Mouse (Mus musculus): ENCODE data around the gene Abhd18. TPM values are rescaled to one million over a fixed set of nuclear protein-coding genes. Genes with fewer than 3 reads are reported as not detected.
"Not testable (repeated sequence)": the region's sequence is repeated elsewhere in the genome, so short reads cannot be mapped to it uniquely, and the experiment has no call there.

The Abhd18 gene
- polyA plus RNA-seq, 1 experiment from 2014 or later = 17.5 TPM

GRCm38 (mm10) chr3:40853123-40853738, 6.5 kb downstream of the Abhd18 start:
- H3K9ac ChIP-seq; H3K4me1 ChIP-seq (replicated peaks); H3K36me3 ChIP-seq; H3K4me2 ChIP-seq; H3K4me3 ChIP-seq; ATAC-seq (ENCODE audit: low FRiP score); H3K9me3 ChIP-seq; H3K27me3 ChIP-seq; H3K27ac ChIP-seq: not testable (repeated sequence)
- WGBS = 92% methylated on average over 3 of the region's 3 CpGs

- peak overlapping the region; percentile 56 for H3K4me2 ChIP-seq
- peak overlapping the region; percentile 76 for H3K9ac ChIP-seq
- H3K27ac ChIP-seq = peak overlapping the region; percentile 82
- H3K36me3 ChIP-seq, H3K9me3 ChIP-seq, H3K27me3 ChIP-seq: not testable (repeated sequence)
- H3K4me1 ChIP-seq (replicated peaks) = peaks cover 10% of the 10 kb centered on the region
- peak; percentile 100 for ATAC-seq (ENCODE audit: low FRiP score)
- H3K4me3 ChIP-seq = peak overlapping the region; percentile 55
- 0% methylated on average over 37 of the region's 38 CpGs for WGBS
These were observed 47.1 kb downstream of the Abhd18 start for GRCm38 (mm10) chr3:40893816-40894258.

GRCm38 (mm10) chr3:40894336-40894735, 47.6 kb downstream of the Abhd18 start:
- peak overlapping the region; percentile 55 for H3K4me3 ChIP-seq
- not testable (repeated sequence) for H3K27me3 ChIP-seq; H3K36me3 ChIP-seq; ATAC-seq (ENCODE audit: low FRiP score); H3K9me3 ChIP-seq
- peaks cover 10% of the 10 kb centered on the region for H3K4me1 ChIP-seq (replicated peaks)
- WGBS = 2% methylated on average over 19 of the region's 24 CpGs
- peak overlapping the region; percentile 64 for H3K27ac ChIP-seq
- peak overlapping the region; percentile 77 for H3K9ac ChIP-seq
- H3K4me2 ChIP-seq = peak overlapping the region; percentile 71

GRCm38 (mm10) chr3:40902443-40902842, 55.7 kb downstream of the Abhd18 start, which contains the start of gene 1700034I23Rik:
Gene 1700034I23Rik, minus strand, starts transcription at chr3:40902543.
- ATAC-seq (ENCODE audit: low FRiP score); H3K9ac ChIP-seq; H3K4me3 ChIP-seq; H3K27me3 ChIP-seq; H3K27ac ChIP-seq; H3K4me1 ChIP-seq (replicated peaks); H3K4me2 ChIP-seq; H3K9me3 ChIP-seq: not testable (repeated sequence)
- H3K36me3 ChIP-seq = peaks cover 14% of the 10 kb centered on the region
- WGBS = 98% methylated on average over 8 of the region's 10 CpGs

- Histone ChIP-seq H3K27ac (no peak overlapping the region), H3K4me2 (no peak overlapping the region), H3K9me3 (no peaks in the 10 kb centered on the region), H3K36me3 (peaks cover 31% of the 10 kb centered on the region), H3K4me3 (no peak overlapping the region), H3K9ac (no peak overlapping the region), H3K27me3 (no peaks in the 10 kb centered on the region), H3K4me1 (replicated peaks) (no peaks in the 10 kb centered on the region)
- ATAC-seq (ENCODE audit: low FRiP score) = no peak
- WGBS = 90% methylated on average over 5 of the region's 5 CpGs
These were observed 91.4 kb downstream of the Abhd18 start for GRCm38 (mm10) chr3:40938189-40938588.

GRCm38 (mm10) chr3:40938592-40938991, 91.8 kb downstream of the Abhd18 start:
- Histone ChIP-seq H3K9ac (no peak overlapping the region), H3K9me3 (no peaks in the 10 kb centered on the region), H3K4me3 (no peak overlapping the region), H3K36me3 (peaks cover 27% of the 10 kb centered on the region), H3K27ac (no peak overlapping the region), H3K4me1 (replicated peaks) (no peaks in the 10 kb centered on the region), H3K4me2 (no peak overlapping the region), H3K27me3 (no peaks in the 10 kb centered on the region)
- ATAC-seq (ENCODE audit: low FRiP score) = no peak
- WGBS = 94% methylated on average over 4 of the region's 4 CpGs

- no peak overlapping the region for H3K4me3 ChIP-seq
- no peak for ATAC-seq (ENCODE audit: low FRiP score)
- no peak overlapping the region for H3K27ac ChIP-seq
These were observed 92.2 kb downstream of the Abhd18 start for GRCm38 (mm10) chr3:40939019-40939418.

GRCm38 (mm10) chr3:40949170-40949902, 102.6 kb downstream of the Abhd18 start, which contains the start of gene Larp1b:
Gene Larp1b, plus strand, starts transcription at chr3:40949828.
- peaks cover 13% of the 10 kb centered on the region for H3K4me1 ChIP-seq (replicated peaks)

More at GRCm38 (mm10) chr3:40939019-40939418, 92.2 kb downstream of the Abhd18 start:
- H3K4me1 ChIP-seq (replicated peaks) = no peaks in the 10 kb centered on the region
- H3K27me3 ChIP-seq = no peaks in the 10 kb centered on the region
- no peaks in the 10 kb centered on the region for H3K9me3 ChIP-seq
- H3K9ac ChIP-seq = no peak overlapping the region
- H3K36me3 ChIP-seq = peaks cover 23% of the 10 kb centered on the region
- no peak overlapping the region for H3K4me2 ChIP-seq

GRCm38 (mm10) chr3:40949903-40950600, 103.3 kb downstream of the Abhd18 start:
- H3K4me1 ChIP-seq (replicated peaks) = peaks cover 13% of the 10 kb centered on the region
- peak overlapping the region; percentile 82 for H3K9ac ChIP-seq
- under 1% methylated on average over 39 of the region's 118 CpGs for WGBS
- peak overlapping the region; percentile 84 for H3K27ac ChIP-seq
- no peaks in the 10 kb centered on the region for H3K36me3 ChIP-seq
- peak; percentile 41 for ATAC-seq (ENCODE audit: low FRiP score)
- H3K27me3 ChIP-seq = peaks cover 29% of the 10 kb centered on the region
- H3K9me3 ChIP-seq = no peaks in the 10 kb centered on the region
- peak overlapping the region; percentile 93 for H3K4me2 ChIP-seq
- H3K4me3 ChIP-seq = peak overlapping the region; percentile 79

More at GRCm38 (mm10) chr3:40949170-40949902, 102.6 kb downstream of the Abhd18 start, which contains the start of gene Larp1b:
- no peaks in the 10 kb centered on the region for H3K9me3 ChIP-seq
- no peaks in the 10 kb centered on the region for H3K36me3 ChIP-seq
- H3K4me2 ChIP-seq = peak within 1 kb of the TSS; percentile 93
- peaks cover 29% of the 10 kb centered on the region for H3K27me3 ChIP-seq
- peak within 1 kb of the TSS; percentile 79 for H3K4me3 ChIP-seq
- WGBS = under 1% methylated on average over 66 of the region's 66 CpGs
- H3K27ac ChIP-seq = peak within 1 kb of the TSS; percentile 84
- ATAC-seq (ENCODE audit: low FRiP score) = peak; percentile 97
- peak within 1 kb of the TSS; percentile 82 for H3K9ac ChIP-seq

- H3K4me2 ChIP-seq = peak overlapping the region; percentile 93
- no peaks in the 10 kb centered on the region for H3K9me3 ChIP-seq
- H3K27me3 ChIP-seq = peaks cover 29% of the 10 kb centered on the region
- H3K27ac ChIP-seq = peak overlapping the region; percentile 84
- no peak for ATAC-seq (ENCODE audit: low FRiP score)
- H3K4me1 ChIP-seq (replicated peaks) = peaks cover 13% of the 10 kb centered on the region
- H3K4me3 ChIP-seq = peak overlapping the region; percentile 79
- H3K36me3 ChIP-seq = no peaks in the 10 kb centered on the region
- peak overlapping the region; percentile 82 for H3K9ac ChIP-seq
- under 1% methylated on average over 43 of the region's 43 CpGs for WGBS
These were observed 103.9 kb downstream of the Abhd18 start for GRCm38 (mm10) chr3:40950601-40951201.

- Histone ChIP-seq H3K27me3 (peaks cover 29% of the 10 kb centered on the region), H3K9ac (no peak overlapping the region), H3K4me2 (peak overlapping the region; percentile 93), H3K9me3 (no peaks in the 10 kb centered on the region), H3K27ac (no peak overlapping the region), H3K4me3 (peak overlapping the region; percentile 79), H3K36me3 (no peaks in the 10 kb centered on the region), H3K4me1 (replicated peaks) (peaks cover 13% of the 10 kb centered on the region)
- ATAC-seq (ENCODE audit: low FRiP score) = no peak
- 16% methylated on average over 7 of the region's 7 CpGs for WGBS
These were observed 104.6 kb downstream of the Abhd18 start for GRCm38 (mm10) chr3:40951365-40951764.

GRCm38 (mm10) chr3:40952606-40953005, 105.8 kb downstream of the Abhd18 start:
- no peak for ATAC-seq (ENCODE audit: low FRiP score)
- Histone ChIP-seq H3K36me3 (no peaks in the 10 kb centered on the region), H3K27me3 (peaks cover 24% of the 10 kb centered on the region)

More at GRCm38 (mm10) chr3:40952606-40953005, 105.8 kb downstream of the Abhd18 start:
- Histone ChIP-seq H3K4me1 (replicated peaks) (peaks cover 13% of the 10 kb centered on the region), H3K4me3 (no peak overlapping the region), H3K9ac (no peak overlapping the region), H3K9me3 (no peaks in the 10 kb centered on the region), H3K27ac (no peak overlapping the region), H3K4me2 (no peak overlapping the region)

Data from hindbrain, embryonic 13.5 days (tissue).